Mouse (Mus musculus) kidney, adult 18-20 months (tissue): ENCODE results near the gene Selenoo.

ENCODE experiments used
- DNase-seq: peaks from one replicate; pipeline ENCODE4 v3.0.0; 2021

Selenoo gene

DNA sequence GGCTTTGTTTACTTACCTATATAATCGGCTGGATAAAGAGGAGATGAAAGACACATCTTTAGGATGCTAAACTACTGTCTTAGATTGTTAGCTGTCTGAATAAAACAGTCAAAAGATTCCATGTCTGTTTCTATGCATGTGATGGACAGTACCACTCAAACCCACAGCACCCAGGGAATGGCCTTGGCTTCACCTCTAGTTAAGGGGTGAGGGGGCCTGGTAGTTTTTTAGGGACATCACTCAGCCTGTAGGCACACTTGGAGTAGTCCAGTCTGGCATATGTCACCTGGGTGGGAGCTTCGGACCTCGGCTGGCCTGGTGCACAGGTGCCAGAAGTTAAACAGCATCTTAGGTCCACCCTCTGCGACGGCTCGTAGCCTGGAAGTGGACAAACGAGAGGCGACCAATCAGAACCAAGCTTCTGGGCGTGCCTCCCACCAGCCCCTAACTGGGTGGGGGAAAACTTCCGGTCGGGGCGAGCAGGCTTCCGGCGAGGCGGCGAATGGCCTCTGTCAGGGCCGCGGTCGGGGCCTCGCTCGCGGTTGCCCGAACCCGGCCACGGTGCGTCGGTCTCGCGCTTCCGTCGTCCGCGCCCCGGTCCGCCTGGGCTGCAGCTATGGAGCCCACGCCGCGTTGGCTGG lies at the start of gene Selenoo:
Selenoo (plus strand) TSS at position 478 of the 641 bp plus-strand sequence.
- DNase-seq = peak; percentile 92

DNA sequence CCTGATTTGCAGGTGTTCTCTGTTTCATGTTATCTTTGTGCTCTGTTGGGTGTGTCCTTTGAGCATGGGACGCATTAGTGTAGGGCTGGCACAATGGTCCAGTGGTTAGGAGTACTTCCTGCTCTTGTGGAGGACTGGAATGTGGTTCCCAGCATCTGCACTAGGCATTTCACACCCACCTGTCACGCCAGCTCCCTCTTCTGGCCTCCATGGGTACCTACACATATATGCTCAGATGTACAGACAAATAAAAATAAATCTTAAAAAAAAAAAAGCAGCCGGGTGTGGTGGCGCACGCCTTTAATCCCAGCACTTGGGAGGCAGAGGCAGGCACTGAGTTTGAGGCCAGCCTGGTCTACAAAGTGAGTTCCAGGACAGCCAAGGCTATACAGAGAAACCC lies 44.5 kb upstream of the Selenoo start:
- no peak for DNase-seq

DNA sequence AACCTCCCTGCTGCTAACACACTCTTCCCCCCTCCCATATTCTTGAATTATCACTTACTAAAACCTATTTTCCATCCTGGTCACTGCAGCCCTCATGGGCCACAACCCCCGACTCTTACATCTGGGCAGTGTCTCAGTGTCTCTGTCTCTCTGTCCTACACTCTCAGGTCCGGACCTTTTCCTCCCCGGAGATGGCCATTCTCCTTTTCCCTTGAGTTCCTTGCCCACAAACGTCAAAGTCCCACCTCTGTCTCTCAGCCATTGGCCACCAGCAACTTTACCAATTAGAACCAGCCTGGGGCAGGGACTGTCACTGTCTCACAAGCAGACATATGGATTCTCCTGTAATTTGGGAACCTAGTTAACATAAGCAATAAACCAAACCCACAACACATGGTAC lies 42.5 kb upstream of the Selenoo start:
- no peak for DNase-seq

DNA sequence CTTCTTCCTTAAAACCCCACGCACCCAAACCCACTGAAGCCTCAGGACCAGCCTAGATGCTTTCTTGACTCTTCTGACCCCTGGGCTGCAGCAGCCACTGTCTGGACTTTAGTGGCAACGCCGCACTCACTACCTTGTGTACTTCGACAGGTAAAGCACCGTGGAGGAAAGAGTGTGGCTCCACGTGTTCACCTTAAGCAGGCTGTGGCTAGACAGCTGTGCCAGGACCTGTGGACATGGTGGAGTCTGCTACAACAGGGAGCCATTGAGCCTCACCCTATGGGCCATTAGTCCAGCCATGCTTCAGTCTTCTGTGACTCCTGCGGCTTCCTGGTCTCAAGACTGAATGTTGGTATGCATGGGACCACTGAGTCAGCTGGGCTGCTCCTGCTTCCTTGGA lies 34.2 kb upstream of the Selenoo start:
- no peak for DNase-seq

DNA sequence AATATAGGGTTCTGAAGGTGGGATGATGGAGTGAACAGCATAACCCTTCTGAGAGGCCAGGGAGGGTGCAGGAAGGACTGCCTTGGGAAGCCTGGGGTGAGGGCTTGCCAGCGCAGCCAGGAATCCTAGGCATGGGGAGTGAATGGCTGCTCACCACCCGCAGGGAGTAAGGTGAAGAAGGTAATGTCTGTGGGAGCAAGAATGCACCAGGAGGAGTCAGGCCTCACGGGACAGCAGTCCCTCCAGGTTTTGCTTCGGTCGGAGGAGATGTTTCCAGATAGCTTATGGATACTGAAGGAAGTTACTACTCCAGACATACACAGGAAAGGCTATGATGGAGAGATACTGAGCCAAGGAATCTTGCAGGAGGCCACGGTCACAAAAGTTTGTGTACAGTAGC lies 30.1 kb upstream of the Selenoo start:
- peak; percentile 1 for DNase-seq

DNA sequence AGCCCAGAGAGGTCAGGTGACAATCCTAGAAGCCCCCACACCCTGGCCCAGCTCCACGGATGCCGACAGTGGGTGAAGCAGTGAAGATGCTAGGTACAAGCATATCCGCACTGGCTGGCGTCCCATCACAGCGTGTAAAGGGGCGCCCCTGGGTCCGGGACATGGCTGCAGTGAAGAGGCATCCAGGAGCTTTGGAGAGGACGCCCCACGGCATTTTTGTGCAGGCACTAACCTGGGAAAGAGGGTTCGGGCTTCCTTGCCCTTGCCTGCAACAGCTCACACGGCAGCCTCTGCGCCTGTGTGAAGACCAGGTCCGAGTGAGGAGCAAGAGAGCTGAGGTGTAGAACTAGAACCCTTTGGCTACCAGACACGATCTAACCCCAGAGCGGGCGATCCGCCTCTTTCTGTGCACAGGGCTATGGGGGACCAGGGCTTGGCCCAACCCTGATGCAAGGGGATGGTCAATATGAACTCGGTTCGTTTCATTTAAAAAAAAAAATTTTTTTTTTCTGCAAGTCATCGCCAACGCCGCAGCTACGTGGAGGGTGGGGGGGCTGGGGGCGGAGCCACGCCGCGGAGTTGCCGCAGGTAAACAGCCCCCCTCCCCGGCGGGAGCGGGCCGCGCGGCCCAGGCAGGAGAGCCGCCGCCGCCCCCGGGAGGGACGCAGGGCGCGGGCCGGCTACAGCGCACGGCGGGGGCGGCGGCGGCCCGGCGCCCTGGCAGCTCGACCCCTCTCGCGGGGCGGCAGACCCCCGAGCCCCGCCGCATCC lies 29.5 kb upstream of the Selenoo start, which contains the start of gene Panx2:
Panx2 (plus strand) TSS at position 574 of the 771 bp plus-strand sequence.
- no peak for DNase-seq

DNA sequence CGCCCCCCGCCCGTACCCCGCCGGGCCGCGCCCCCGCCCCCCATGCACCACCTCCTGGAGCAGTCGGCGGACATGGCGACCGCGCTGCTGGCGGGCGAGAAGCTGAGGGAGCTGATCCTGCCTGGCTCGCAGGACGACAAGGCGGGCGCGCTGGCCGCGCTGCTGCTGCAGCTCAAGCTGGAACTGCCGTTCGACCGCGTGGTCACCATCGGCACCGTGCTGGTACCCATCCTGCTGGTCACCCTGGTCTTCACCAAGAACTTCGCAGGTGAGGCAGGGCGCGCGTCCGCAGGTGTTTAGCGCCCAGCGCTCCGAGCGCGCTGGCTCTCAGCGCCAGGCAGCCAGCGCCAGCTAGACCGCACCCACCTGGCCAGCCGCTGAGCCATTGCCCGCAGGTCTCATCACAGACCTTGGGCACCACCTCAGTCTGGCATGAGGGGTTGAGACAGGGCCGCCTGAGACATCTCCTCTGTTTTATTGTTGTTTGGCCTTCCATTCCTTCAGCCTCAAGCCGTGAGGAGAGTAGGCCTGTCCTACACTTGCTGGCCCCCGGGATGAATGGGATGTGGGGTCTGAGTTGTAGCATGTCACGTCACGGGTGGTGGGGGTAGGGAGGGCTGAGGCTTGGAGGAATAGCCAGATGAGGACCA lies 28.7 kb upstream of the Selenoo start:
- DNase-seq = peak; percentile 24

DNA sequence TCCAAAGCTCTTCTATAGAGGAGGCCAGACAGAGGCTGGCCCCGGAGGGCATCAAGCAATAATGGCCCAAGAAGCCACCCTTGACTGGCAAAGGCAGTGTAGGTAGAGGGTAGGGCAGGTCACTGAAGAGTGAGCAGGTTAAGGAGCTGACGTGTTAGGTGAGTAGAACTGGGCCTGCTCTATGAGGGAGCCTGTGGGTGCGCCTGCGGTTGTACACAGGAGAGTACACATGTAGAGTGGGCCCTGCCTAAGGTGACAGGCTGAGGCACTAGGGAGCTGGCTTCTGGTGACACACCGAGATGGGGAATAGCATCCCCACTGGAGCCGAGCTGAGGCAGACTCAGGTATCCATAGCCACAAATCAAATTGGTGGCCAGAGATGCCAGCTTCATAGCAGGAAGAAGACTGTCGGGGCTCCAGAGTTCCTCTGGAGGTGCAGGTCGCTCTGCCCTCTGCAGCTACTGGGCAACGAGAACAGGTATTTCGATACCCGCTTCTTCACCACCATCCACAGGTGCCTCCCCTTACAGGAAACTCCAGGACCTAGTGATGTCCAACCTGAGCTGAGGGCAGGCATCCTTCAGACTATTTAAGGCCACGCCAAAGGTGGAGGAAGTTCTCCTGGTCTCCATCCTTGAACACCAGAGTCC lies 27.9 kb upstream of the Selenoo start:
- no peak for DNase-seq

DNA sequence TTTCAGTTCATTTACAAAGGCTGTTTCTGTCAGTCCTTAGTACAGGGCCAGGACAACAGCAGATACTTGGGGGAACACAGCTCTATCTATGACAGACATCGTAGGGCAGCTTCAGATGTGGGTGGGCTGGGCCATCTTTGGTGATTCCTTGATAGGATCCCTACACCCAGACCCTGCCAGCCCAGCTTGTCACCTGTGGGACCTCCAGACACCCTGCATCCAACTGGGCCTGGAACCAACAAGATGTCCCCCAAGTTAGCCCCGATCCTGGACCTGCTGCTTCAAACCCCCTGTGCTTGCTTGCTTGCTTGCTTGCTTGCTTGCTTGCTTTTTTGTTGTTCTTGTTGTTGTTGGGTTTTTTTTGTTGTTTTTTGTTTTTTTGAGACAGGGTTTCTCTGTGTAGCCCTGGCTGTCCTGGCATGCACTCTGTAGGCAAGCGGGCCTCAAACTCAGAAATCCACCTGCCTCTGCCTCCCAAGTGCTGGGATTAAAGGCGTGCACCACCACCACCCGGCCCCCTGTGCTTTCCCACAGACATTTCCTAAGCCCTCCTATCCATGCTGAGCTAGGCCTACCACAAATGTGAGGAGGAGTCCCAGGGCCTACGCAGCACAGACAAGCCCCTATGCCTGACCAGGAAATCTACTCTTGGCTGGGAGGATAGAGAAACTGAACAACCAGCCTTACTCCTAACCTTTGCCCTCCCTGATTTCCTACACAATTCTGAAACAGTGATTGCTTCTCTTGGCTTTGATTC lies 26.9 kb upstream of the Selenoo start:
- DNase-seq = no peak

DNA sequence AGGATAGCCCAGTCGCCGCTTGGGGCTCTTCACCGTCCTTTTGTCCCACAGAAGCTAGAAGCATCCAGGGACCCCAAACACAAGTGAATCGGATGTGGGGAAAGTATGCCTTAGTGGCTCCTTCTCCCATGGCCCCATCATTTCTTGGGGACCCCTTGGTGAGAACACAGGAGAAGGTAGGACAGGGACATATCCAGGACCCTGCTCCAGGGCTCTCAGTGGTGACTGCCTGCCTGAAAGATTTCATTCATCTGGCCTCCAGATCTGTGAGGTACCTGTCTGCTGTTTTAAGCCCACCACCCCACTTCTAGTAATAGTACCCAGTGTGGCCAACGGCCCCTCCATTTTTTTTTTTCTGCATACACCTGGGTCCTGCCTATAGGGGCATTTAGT lies 26.4 kb upstream of the Selenoo start:
- no peak for DNase-seq

DNA sequence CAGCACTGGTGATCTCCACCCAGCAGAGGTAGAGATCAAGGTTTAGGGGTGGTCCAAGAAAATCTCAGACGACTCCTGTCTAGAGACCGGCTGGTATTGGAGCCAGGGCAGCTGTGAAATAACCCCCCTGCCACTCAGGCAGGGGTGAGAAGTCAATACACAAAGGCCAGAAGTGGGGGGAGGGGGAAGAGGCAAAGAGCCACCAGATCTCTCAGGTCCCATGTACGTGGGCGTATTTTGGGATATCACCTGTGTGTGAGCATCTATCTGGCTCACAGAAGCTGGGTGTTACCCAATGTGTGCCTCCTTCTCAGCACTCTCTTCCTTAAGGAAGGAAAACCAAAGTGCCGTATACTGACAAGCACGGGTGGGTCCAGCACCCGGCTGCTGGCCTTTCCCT lies 25.9 kb upstream of the Selenoo start:
- no peak for DNase-seq

DNA sequence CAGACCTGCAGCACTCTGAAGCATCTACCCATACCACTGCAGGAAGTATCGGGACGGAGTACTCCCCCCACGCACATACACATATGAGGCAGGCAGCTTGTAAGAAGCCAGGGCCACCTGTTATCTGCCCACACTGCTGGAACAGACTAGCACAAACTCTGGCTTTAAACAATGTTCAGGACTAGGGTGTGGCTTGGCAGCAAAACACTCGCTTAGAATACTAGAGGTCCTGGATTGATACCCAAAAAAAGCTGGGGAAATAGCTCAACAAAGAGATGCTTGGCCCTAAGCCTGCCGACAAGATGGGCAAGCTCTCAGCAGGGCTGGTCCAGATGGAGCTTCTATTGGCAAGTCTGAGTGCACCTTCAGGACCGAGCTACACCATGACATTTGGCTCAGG lies 25.3 kb upstream of the Selenoo start:
- DNase-seq = no peak

DNA sequence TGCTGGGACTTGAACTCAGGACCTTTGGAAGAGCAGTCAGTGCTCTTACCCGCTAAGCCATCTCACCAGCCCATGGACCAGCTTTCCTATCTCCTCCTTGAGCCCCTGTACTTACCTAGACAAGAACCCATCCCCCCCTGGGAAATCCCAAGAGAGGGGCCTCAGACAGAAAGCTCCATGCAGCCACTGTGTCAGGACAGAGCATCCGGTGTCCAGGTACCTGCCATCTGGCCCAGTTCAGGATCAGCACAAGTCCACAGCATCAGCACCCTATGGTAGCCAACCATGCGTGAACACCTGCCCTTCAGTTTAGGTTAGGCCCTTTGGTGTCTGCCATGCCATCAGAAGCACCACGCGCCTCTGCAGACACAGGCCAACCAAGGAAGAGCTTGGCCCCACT lies 24.0 kb upstream of the Selenoo start:
- DNase-seq = no peak

DNA sequence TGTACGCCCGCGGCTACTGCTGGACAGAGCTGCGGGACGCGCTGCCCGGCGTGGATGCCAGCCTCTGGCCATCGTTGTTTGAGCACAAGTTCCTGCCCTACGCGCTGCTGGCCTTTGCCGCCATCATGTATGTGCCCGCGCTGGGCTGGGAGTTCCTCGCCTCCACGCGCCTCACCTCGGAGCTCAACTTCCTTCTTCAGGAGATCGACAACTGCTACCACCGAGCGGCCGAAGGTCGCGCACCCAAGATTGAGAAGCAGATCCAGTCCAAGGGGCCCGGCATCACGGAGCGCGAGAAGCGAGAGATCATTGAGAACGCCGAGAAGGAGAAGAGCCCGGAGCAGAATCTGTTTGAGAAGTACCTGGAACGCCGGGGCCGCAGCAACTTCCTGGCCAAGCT lies 21.3 kb upstream of the Selenoo start:
- DNase-seq = no peak

DNA sequence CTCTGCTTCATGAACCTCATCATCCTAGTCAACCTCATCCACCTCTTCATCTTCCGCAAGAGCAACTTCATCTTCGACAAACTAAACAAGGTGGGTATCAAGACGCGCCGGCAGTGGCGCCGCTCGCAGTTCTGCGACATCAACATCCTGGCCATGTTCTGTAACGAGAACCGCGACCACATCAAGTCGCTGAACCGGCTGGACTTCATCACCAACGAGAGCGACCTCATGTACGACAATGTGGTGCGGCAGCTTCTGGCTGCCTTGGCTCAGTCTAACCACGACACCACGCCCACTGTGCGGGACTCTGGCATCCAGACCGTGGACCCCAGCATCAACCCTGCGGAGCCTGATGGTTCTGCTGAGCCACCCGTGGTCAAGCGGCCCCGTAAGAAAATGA lies 20.7 kb upstream of the Selenoo start:
- DNase-seq = no peak

DNA sequence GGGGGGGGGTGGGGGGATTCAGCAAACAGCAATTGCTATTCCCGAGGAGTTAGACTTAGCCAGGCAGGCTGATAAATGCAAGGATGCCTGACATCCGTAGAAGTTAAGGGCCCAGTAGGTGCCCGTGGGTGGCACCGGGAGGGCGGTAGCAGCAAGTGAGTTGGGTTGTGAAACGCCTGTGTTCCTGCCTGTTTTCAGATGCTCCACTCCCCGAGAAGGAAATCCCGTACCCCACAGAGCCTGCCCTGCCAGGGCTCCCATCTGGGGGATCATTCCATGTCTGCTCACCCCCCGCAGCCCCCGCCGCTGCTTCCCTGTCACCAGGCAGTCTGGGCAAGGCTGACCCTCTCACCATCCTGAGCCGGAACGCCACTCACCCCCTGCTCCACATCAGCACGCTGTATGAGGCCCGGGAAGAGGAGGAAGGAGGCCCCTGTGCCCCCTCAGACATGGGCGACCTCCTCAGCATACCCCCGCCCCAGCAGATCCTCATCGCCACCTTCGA lies 19.5 kb upstream of the Selenoo start:
- DNase-seq = no peak

DNA sequence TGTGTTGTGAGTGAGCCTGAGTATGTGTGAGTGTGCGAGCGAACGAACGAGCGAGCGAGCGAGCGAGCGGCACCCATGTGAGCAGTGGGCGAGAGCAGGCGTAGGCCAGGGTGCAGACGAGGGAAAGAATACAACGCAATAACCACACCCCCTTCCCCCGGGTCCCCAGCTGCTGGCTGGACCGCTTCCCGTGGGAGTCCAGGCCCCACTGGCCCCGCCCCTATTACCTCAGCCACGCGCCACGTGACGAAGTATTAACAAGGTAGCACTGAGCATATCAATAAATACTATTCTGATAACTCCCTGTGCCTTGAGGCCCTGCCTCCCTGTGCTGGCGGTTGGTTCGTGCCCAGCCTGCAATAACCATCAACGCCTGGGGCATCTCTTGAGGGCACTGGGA lies 18.3 kb upstream of the Selenoo start:
- DNase-seq = no peak

DNA sequence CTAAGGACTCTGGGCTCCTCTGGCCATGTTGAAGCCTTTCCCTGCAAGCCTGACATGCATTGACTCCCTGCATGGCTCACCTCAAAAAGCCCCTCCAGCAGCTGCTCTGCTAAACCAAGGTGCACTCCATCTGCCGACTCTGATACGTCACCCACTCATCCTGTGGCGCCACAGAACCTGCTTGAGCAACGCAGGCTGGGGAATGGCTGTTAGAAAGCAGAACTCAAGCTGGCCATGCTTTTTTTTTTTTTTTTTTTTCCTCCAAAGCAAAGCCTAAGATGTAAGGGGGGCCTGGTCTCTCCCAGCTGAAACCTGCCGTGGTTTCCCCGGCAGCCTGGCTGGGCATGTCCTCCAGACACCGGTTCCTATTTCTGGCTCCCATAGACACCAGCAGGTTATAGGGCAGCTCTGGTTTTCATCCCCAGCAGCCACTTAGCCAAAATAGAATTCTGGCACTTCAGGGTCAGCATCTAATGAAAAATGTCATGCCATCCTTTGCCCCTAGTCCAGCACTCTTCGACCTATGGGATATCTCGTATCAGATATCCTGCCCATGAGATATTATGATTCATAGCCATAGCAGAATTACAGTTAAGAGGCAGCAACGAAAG lies 14.8 kb upstream of the Selenoo start:
- no peak for DNase-seq

DNA sequence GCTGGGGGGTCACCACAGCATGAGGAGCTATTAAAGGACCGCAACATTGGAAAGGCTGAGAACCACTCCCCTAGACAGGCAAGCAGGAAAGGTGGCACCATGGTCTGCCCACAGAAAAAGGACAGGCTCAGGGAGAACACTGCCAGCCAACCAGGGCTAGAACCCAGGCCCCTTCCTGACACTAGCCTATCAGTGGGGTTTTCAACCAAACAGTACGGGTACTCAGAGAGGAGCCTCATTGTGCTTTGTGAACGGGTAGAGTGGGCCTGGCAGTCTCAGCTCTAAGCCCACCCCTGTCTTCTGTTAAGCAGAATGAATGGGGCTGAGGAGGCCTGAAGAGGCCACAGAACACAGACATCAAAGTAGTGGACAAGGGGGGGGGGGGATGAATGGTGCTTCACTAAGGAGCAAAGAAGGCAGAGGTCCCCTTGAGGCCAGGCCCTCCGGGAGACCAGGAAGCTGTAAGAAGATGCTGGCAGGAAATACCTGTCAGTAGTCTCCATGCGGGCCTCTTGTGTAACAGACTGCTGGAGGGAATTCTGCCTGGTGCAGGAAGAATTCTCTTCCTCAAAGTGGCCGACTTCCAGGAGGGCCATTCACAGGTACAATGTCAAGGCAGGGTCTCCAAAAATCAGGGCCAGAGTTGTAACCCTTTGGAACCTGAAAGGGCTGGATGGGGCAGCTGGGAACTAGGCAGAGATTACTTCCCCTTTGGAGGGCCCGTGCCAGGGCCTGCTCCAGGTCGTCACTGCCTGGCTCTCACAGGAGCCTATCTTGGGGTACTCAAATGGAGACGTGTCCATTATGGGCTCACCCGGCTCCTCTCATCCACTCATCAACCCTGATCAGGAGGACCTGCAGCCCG lies 14.0 kb upstream of the Selenoo start, which contains the start of gene Trabd:
Trabd (plus strand) TSS at position 512 of the 865 bp plus-strand sequence.
- no peak for DNase-seq

DNA sequence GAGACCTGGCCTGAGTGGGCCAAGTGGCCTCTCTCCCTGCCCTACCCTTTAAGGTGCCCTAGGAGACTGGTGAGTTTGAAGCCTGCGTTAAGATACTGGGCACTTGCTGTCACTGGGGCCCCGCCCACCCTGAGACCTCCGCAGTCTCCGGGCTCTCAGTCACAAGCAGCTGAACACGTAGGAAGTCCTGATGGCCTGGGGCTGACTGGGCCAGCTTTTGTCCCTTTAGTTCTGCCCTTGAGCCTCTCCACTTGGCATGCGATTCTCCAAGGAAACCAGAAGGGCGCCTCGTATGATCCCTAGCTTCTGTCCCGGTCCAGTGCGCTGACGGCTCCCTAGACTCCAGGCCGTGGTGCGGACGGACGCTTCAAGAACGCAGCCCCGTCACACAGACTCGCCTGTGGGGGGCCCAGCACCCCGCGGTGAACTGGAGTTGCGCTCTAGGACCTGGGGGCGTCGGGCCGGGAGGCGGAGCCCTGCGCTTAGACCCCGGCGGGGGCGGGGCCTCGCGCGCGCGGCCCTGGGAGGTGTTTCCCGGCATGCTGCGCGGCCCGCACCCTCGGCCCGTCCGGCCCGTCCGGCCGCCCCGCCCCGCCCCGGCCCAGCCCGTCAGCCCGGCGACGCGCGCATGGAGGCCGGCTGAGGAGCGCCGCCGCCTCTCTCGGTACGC lies 13.3 kb upstream of the Selenoo start:
- peak; percentile 91 for DNase-seq
